Mouse (Mus musculus) testis, adult 10 weeks (tissue): Measurements from ENCODE around the gene Gm49776. TPM values are rescaled to one million over a fixed set of nuclear protein-coding genes. Genes with fewer than 3 reads are reported as not detected.

ENCODE experiments used
- polyA plus RNA-seq: library from polyadenylated mRNA; stranded (reverse); fragments of 350-450 nt; fragmentation: Illumina TruSeq; extraction: RNeasy Lipid Tissue Mini Kit (QIAGEN cat#74804); gene quantifications from one replicate; pipeline ENCODE4 v1.2.3, GENCODE M21; 2014; ENCODE audit warnings: low read depth, low replicate concordance

Gm49776 gene
- not detected for polyA plus RNA-seq

GRCm38 (mm10) chr16:18258221-18258620 lies at the start of gene Gm49776:
TSS of gene Gm49776 (minus strand) at chr16:18258321.

GRCm38 (mm10) chr16:18289067-18289588 lies 31.0 kb upstream of the Gm49776 start, which contains the start of gene Dgcr8:
TSS of gene Dgcr8 (minus strand) at chr16:18289246.

GRCm38 (mm10) chr16:18248433-18249363 lies 9.4 kb downstream of the Gm49776 start, which contains the start of the genes Trmt2a and Ranbp1:
TSS of gene Trmt2a (plus strand) at chr16:18248679.
TSS of gene Ranbp1 (minus strand) at chr16:18248732.

GRCm38 (mm10) chr16:18234671-18235388 lies 23.3 kb downstream of the Gm49776 start, which contains the start of gene Zdhhc8:
TSS of gene Zdhhc8 (minus strand) at chr16:18235136.

GRCm38 (mm10) chr16:18217579-18217978 lies 40.5 kb downstream of the Gm49776 start, which contains the start of gene Ccdc188:
TSS of gene Ccdc188 (plus strand) at chr16:18217879.

Other genes starting within 250 kb of the Gm49776 start
- gene Dgcr6, start 205.5 kb downstream of the Gm49776 start, polyA plus RNA-seq, result 27.1 TPM
- 0.10 TPM for gene Prodh, start 168.1 kb downstream of the Gm49776 start, polyA plus RNA-seq
- not detected for gene Rtn4r, start 130.7 kb downstream of the Gm49776 start, polyA plus RNA-seq
- 1.6 TPM for gene Ccdc188, start 40.4 kb downstream of the Gm49776 start, polyA plus RNA-seq
- gene Zdhhc8, start 23.2 kb downstream of the Gm49776 start, polyA plus RNA-seq, result not detected
- 20.0 TPM for gene Trmt2a, start 9.6 kb downstream of the Gm49776 start, polyA plus RNA-seq
- 116 TPM for gene Ranbp1, start 9.6 kb downstream of the Gm49776 start, polyA plus RNA-seq
- 27.5 TPM for gene Dgcr8, start 30.9 kb upstream of the Gm49776 start, polyA plus RNA-seq
- gene Tango2, start 89.8 kb upstream of the Gm49776 start, polyA plus RNA-seq, result 3.0 TPM
- gene Arvcf, start 89.9 kb upstream of the Gm49776 start, polyA plus RNA-seq, result 0.08 TPM
- 0.42 TPM for gene Txnrd2, start 168.1 kb upstream of the Gm49776 start, polyA plus RNA-seq
- 2.1 TPM for gene Comt, start 168.5 kb upstream of the Gm49776 start, polyA plus RNA-seq
- 15.6 TPM for gene Gnb1l, start 240.4 kb upstream of the Gm49776 start, polyA plus RNA-seq
- not detected for gene Rtl10, start 240.6 kb upstream of the Gm49776 start, polyA plus RNA-seq